Mouse (Mus musculus) bone marrow, adult 2 months (tissue): ENCODE measurements around the gene Pcolce2.

ENCODE experiments used
- CTCF ChIP-seq: fragments of 200-500 bp; IDR thresholded peaks from 2 replicates; pipeline ENCODE4 v1.5.1; 2011; ENCODE audit warnings: low read length, control low read depth; ENCODE audit not compliant: control insufficient read depth, insufficient read depth
- POLR2A ChIP-seq: fragments of 200-500 bp; IDR thresholded peaks from 2 replicates; pipeline ENCODE4 v1.6.1; 2011; ENCODE audit warnings: low read depth, mild to moderate bottlenecking, control low read depth, low read length, borderline replicate concordance; ENCODE audit not compliant: control insufficient read depth

DNA sequence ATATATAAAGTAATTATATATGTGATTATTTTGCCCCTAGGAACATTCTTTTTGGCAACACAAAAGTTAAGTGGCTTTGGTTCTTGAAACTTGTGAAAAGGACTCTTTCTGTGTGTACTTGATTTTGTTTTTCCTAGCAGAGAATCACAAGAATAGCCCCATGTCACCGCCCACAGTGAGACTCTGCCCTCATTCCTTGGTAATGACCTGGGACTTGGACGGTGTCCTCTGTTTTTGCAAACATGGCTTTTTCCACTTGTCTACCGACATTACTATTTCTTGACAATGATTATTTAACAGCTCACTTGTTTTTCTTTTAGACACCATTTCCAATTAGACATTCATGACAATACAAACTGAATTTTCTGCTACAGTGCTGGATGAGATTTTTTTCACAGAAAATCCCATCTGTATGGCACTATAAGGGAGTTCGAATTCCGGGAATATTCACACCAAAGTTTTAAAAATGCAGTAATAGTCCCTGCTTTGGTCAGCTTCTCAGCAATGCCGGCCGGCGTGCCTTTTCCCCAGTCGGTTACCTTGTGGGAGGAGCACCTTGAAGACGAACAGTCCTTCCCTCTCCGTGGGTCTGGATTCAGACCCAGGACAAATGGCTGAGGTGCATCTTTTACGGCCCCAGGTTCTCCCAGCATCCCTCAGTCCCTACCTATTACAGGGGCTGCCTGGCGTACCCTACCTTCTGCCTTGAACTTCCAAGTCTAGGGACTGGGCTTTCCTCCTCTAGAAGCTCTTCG, 22.4 kb upstream of the Pcolce2 start:
- TF ChIP-seq POLR2A (no peak), CTCF (no peak)
